Mouse (Mus musculus) intestine, embryonic 15.5 days (tissue): ENCODE measurements around the gene AL607142.1. TPM values are rescaled to one million over a fixed set of nuclear protein-coding genes. Genes with fewer than 3 reads are reported as not detected.

Experiments
- ATAC-seq: fragments of 200-750 bp; cut with Nextera tagmentation; 2 replicates; pipeline ENCODE4 v1.8.0; 2017; ENCODE audit warnings: moderate TSS enrichment, moderate library complexity
- H3K27ac ChIP-seq: fragments of 300-500 bp; sonication (generic); 2 replicates; pipeline ENCODE4 v1.5.1; 2015; ENCODE audit warnings: mild to moderate bottlenecking, inconsistent platforms
- H3K27me3 ChIP-seq: fragments of 300-500 bp; sonication (generic); replicated peaks from 2 replicates; pipeline ENCODE4 v1.6.1; 2015; ENCODE audit warnings: inconsistent platforms
- H3K36me3 ChIP-seq: fragments of 300-500 bp; sonication (generic); 2 replicates; pipeline ENCODE4 v1.6.1; 2015; ENCODE audit warnings: inconsistent platforms
- H3K4me1 ChIP-seq: fragments of 300-500 bp; sonication (generic); replicated peaks from 2 replicates; pipeline ENCODE4 v1.6.1; 2015; ENCODE audit warnings: inconsistent platforms
- H3K4me2 ChIP-seq: fragments of 300-500 bp; sonication (generic); replicated peaks from 2 replicates; pipeline ENCODE4 v1.6.1; 2015; ENCODE audit warnings: mild to moderate bottlenecking, inconsistent platforms
- H3K4me3 ChIP-seq: fragments of 300-500 bp; sonication (generic); replicated peaks from 2 replicates; pipeline ENCODE4 v1.5.1; 2015; ENCODE audit warnings: inconsistent platforms
- H3K9ac ChIP-seq: fragments of 300-500 bp; sonication (generic); 2 replicates; pipeline ENCODE4 v1.6.1; 2015; ENCODE audit warnings: inconsistent platforms
- H3K9me3 ChIP-seq: fragments of 300-500 bp; sonication (generic); 2 replicates; pipeline ENCODE4 v1.6.1; 2016; ENCODE audit warnings: inconsistent platforms
- WGBS: fragments of 180-500 bp; shearing (Covaris S2); methylation state at CpG from one replicate; pipeline ENCODE4 v1.1.7; 2015; 5-methylcytosine and 5-hydroxymethylcytosine counted together
- polyA plus RNA-seq: library from polyadenylated mRNA; unstranded; fragments of >200 nt; fragmentation: Nextera tagmentation; extraction: Ambion mirVana; gene quantifications from 2 replicates; pipeline ENCODE4 v1.2.1, GENCODE M21; 2015

The AL607142.1 gene
- polyA plus RNA-seq, 1 experiment from 2014 or later: not detected

- Histone ChIP-seq H3K4me3 (no peak overlapping the region), H3K4me1 (peaks cover 5% of the 10 kb centered on the region; the same call in 1 of the 2 replicates), H3K9me3 (no peaks in the 10 kb centered on the region), H3K36me3 (no peaks in the 10 kb centered on the region), H3K27me3 (no peaks in the 10 kb centered on the region), H3K4me2 (no peak overlapping the region), H3K27ac (no peak overlapping the region), H3K9ac (no peak overlapping the region)
- WGBS: 59% methylated on average over 5 of the region's 5 CpGs
- no peak for ATAC-seq
Measured at GRCm38 (mm10) chr4:120074061-120074460, 9.3 kb downstream of the AL607142.1 start.

GRCm38 (mm10) chr4:120077322-120077721, 12.5 kb downstream of the AL607142.1 start:
- Histone ChIP-seq H3K36me3 (no peaks in the 10 kb centered on the region), H3K9me3 (no peaks in the 10 kb centered on the region), H3K4me1 (no peaks in the 10 kb centered on the region), H3K27me3 (no peaks in the 10 kb centered on the region), H3K27ac (no peak overlapping the region), H3K4me3 (no peak overlapping the region), H3K9ac (no peak overlapping the region), H3K4me2 (no peak overlapping the region)
- WGBS: 85% methylated on average over 8 of the region's 8 CpGs
- ATAC-seq: no peak

DNA sequence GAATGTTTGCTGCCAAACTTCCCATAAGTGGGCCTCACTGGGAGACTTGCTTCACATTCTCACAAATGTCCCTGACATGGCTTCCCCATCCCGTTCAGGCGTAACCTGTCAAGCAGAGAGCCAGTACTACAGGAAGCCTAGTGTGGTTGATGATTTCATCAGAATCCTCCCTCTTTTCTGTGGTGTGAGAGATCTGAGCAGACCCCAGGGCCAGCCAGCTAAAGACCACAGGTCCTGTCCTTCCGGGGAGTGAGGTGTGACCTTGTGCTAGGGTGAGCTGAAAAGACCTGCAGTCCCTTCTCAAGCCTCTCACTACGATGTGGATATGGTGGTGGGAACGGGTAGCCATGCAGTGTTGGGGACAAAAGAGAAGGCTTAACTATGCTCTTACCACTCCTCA, 17.7 kb downstream of the AL607142.1 start:
- no peaks in the 10 kb centered on the region for H3K36me3 ChIP-seq
- no peak overlapping the region for H3K27ac ChIP-seq
- H3K9ac ChIP-seq: no peak overlapping the region
- no peaks in the 10 kb centered on the region for H3K4me1 ChIP-seq
- no peak overlapping the region for H3K4me2 ChIP-seq
- ATAC-seq: no peak
- H3K27me3 ChIP-seq: no peaks in the 10 kb centered on the region
- no peaks in the 10 kb centered on the region for H3K9me3 ChIP-seq
- WGBS: 88% methylated on average over 5 of the region's 5 CpGs
- no peak overlapping the region for H3K4me3 ChIP-seq

DNA sequence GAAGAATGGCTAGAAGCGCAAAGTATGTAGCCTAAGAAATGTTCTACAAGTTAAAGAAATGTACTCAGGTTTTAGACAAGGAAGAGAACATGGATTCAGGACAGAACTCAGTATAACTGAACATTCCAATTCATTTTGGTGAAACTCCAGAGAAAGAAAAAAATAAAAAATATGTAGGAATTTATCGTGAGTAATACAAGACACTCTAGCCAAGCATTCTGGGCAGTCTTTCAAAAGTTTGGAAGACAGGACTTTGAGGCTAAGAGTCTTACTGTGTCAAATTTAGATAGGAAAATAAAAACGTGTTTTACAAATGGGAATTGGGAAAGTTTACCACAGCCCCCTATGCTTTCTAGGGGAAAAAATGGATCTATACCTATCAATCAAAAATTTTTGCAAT, 18.9 kb downstream of the AL607142.1 start:
- H3K4me2 ChIP-seq: no peak overlapping the region
- no peaks in the 10 kb centered on the region for H3K9me3 ChIP-seq
- H3K9ac ChIP-seq: no peak overlapping the region
- H3K27ac ChIP-seq: no peak overlapping the region
- H3K4me3 ChIP-seq: no peak overlapping the region
- WGBS: 69% methylated on average over 3 of the region's 3 CpGs
- no peaks in the 10 kb centered on the region for H3K4me1 ChIP-seq
- H3K27me3 ChIP-seq: no peaks in the 10 kb centered on the region
- ATAC-seq: no peak
- no peaks in the 10 kb centered on the region for H3K36me3 ChIP-seq

DNA sequence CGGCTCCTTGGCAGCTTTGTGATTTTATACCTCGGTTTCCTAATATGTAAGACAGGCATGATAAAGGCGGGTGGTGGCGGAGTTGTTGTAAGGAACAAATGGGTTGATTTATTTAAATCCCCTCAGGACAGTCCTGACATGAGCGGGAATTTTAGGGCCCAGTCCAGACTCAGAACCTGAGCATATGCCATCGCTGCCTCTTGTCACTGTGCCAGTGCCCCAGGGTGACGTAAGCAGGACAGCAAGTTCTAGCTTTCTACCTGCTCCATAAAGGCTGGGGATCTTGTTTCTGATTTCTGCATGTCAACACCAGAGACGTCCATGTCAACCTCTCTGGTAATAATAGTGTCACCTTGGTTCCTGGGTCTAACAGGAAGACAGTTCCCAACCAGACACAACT, 24.7 kb downstream of the AL607142.1 start:
- WGBS: 84% methylated on average over 8 of the region's 8 CpGs
- ATAC-seq: no peak

GRCm38 (mm10) chr4:120091997-120092783, 27.4 kb downstream of the AL607142.1 start:
- Histone ChIP-seq H3K9ac (no peak overlapping the region), H3K27me3 (no peaks in the 10 kb centered on the region), H3K9me3 (no peaks in the 10 kb centered on the region), H3K27ac (no peak overlapping the region), H3K4me1 (no peaks in the 10 kb centered on the region), H3K36me3 (no peaks in the 10 kb centered on the region), H3K4me2 (no peak overlapping the region), H3K4me3 (no peak overlapping the region)
- 85% methylated on average over 1 of the region's 1 CpGs for WGBS
- ATAC-seq: no peak

More for the DNA sequence above, 24.7 kb downstream of the AL607142.1 start:
- Histone ChIP-seq H3K4me2 (no peak overlapping the region), H3K36me3 (no peaks in the 10 kb centered on the region), H3K4me3 (no peak overlapping the region), H3K9ac (no peak overlapping the region), H3K27ac (no peak overlapping the region), H3K4me1 (no peaks in the 10 kb centered on the region), H3K9me3 (no peaks in the 10 kb centered on the region), H3K27me3 (no peaks in the 10 kb centered on the region)

DNA sequence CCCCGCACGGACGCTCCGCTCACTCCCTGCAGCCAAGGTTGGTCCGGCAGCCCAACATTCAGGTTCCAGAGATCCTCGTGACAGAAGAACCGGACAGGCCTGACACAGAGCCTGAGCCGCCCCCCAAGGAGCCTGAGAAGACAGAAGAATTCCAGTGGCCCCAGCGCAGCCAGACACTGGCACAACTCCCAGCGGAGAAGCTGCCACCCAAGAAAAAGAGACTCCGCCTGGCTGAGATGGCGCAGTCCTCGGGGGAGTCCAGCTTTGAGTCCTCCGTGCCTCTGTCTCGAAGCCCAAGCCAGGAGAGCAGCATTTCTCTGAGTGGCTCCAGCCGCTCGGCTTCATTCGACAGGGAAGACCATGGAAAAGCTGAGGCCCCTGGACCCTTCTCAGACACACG, 32.1 kb downstream of the AL607142.1 start:
- H3K9me3 ChIP-seq: no peaks in the 10 kb centered on the region
- H3K4me2 ChIP-seq: no peak overlapping the region
- H3K4me3 ChIP-seq: no peak overlapping the region
- WGBS: 89% methylated on average over 19 of the region's 19 CpGs
- no peaks in the 10 kb centered on the region for H3K36me3 ChIP-seq
- no peaks in the 10 kb centered on the region for H3K4me1 ChIP-seq
- H3K9ac ChIP-seq: no peak overlapping the region
- no peak overlapping the region for H3K27ac ChIP-seq
- no peak for ATAC-seq
- H3K27me3 ChIP-seq: no peaks in the 10 kb centered on the region

DNA sequence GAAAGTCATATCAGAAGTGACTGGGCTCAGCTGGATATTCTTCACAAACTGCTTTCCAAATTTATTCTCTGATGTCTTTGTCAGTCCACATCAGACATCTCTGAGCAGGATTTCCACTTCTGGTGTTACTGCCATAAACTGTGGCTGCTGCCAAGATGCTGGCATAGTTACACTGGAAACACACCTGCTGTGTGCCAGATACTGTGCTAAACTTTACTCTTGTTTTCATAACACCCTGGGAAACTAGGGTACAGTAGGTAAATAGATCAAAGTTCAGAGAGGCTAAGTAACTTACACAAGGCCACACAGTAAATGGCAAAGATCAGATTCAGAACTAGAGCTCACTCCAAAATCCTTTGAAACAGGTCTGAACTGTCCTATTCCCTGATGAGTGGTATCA, 36.4 kb downstream of the AL607142.1 start:
- ATAC-seq: no peak
- Histone ChIP-seq H3K4me3 (no peak overlapping the region), H3K4me1 (no peaks in the 10 kb centered on the region), H3K9me3 (no peaks in the 10 kb centered on the region), H3K27me3 (no peaks in the 10 kb centered on the region), H3K4me2 (no peak overlapping the region), H3K9ac (no peak overlapping the region), H3K27ac (no peak overlapping the region), H3K36me3 (no peaks in the 10 kb centered on the region)

DNA sequence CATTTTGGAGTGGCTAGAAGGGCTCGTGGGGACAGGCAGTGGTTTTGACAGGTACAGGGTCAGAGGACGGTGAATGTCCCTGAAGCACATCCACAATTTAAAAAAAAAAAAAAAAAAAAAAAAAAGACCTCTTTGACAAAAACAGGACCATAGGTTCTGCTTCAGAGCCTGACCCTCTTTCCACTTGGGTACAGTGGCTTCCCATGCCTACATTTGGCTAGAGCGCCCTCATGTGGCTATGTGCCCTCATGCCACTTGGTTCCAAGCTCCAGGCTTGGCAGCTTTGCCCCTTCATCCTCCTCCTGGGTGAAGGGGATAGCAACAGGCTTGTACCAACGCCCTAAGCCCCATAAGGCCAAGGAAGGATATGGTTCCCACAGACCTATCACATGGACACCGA, 39.8 kb downstream of the AL607142.1 start:
- Histone ChIP-seq H3K36me3 (no peaks in the 10 kb centered on the region), H3K4me1 (no peaks in the 10 kb centered on the region), H3K9ac (no peak overlapping the region), H3K27me3 (no peaks in the 10 kb centered on the region), H3K27ac (no peak overlapping the region), H3K9me3 (no peaks in the 10 kb centered on the region), H3K4me2 (no peak overlapping the region), H3K4me3 (no peak overlapping the region)
- 56% methylated on average over 5 of the region's 5 CpGs for WGBS
- no peak for ATAC-seq

GRCm38 (mm10) chr4:120106362-120106761, 41.6 kb downstream of the AL607142.1 start:
- no peak for ATAC-seq
- H3K4me1 ChIP-seq: no peaks in the 10 kb centered on the region
- H3K27me3 ChIP-seq: no peaks in the 10 kb centered on the region
- no peak overlapping the region for H3K27ac ChIP-seq
- H3K4me2 ChIP-seq: no peak overlapping the region
- H3K36me3 ChIP-seq: no peaks in the 10 kb centered on the region
- WGBS: 89% methylated on average over 3 of the region's 3 CpGs
- H3K9me3 ChIP-seq: no peaks in the 10 kb centered on the region
- no peak overlapping the region for H3K9ac ChIP-seq
- H3K4me3 ChIP-seq: no peak overlapping the region

GRCm38 (mm10) chr4:120107787-120108186, 43.0 kb downstream of the AL607142.1 start:
- Histone ChIP-seq H3K27ac (no peak overlapping the region), H3K9ac (no peak overlapping the region), H3K4me2 (no peak overlapping the region), H3K9me3 (no peaks in the 10 kb centered on the region), H3K4me1 (no peaks in the 10 kb centered on the region), H3K36me3 (no peaks in the 10 kb centered on the region), H3K4me3 (no peak overlapping the region), H3K27me3 (no peaks in the 10 kb centered on the region)
- 75% methylated on average over 8 of the region's 8 CpGs for WGBS
- ATAC-seq: no peak

- no peaks in the 10 kb centered on the region for H3K27me3 ChIP-seq
- no peak overlapping the region for H3K27ac ChIP-seq
- H3K4me2 ChIP-seq: no peak overlapping the region
- no peaks in the 10 kb centered on the region for H3K4me1 ChIP-seq
- no peak overlapping the region for H3K4me3 ChIP-seq
- H3K36me3 ChIP-seq: no peaks in the 10 kb centered on the region
- no peak for ATAC-seq
- no peak overlapping the region for H3K9ac ChIP-seq
- 87% methylated on average over 3 of the region's 3 CpGs for WGBS
- H3K9me3 ChIP-seq: no peaks in the 10 kb centered on the region
Measured at GRCm38 (mm10) chr4:120115516-120115915, 50.7 kb downstream of the AL607142.1 start.

DNA sequence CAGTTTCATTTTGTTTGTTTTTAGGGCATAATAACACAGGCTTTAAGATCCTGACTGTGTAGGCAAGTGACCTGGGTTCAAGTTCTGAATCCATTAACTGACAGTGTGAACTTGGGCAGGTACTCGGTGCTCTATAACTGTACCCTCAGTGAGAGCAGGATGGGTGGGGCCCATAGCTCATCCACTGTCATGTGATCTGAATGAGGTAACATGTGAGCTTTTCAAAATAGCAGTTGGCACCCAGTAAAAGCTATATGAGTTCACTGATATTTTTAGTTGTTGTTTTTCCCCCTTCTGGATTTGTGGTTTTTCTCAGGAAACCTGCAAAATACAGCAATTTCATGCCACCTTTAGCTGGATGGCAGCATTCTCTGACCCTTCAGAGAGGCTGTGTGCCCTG, 51.5 kb downstream of the AL607142.1 start:
- Histone ChIP-seq H3K9me3 (no peaks in the 10 kb centered on the region), H3K4me2 (no peak overlapping the region), H3K9ac (no peak overlapping the region), H3K36me3 (no peaks in the 10 kb centered on the region), H3K27me3 (no peaks in the 10 kb centered on the region), H3K4me3 (no peak overlapping the region), H3K4me1 (no peaks in the 10 kb centered on the region), H3K27ac (no peak overlapping the region)
- WGBS: 82% methylated on average over 1 of the region's 1 CpGs
- ATAC-seq: no peak
